Mouse (Mus musculus): ENCODE measurements around the gene Irf3. TPM values are rescaled to one million over a fixed set of nuclear protein-coding genes. Genes with fewer than 3 reads are reported as not detected.
"Not testable (repeated sequence)": the region's sequence is repeated elsewhere in the genome, so short reads cannot be mapped to it uniquely, and the experiment has no call there.

The Irf3 gene
- polyA plus RNA-seq, 1 experiment from 2014 or later, result 75.3 TPM

- Histone ChIP-seq H3K27me3 (ENCODE audit: control insufficient read depth, insufficient read depth, low read length) (no peaks in the 10 kb centered on the region), H3K9ac (ENCODE audit: low read length) (peak within 1 kb of the TSS; percentile 93), H3K27ac (ENCODE audit: low read depth, low read length) (peak within 1 kb of the TSS; percentile 85), H3K4me2 (ENCODE audit: low read depth, low read length, severe bottlenecking) (peak within 1 kb of the TSS; percentile 99), H3K36me3 (ENCODE audit: control insufficient read depth, insufficient read depth, low read length) (peaks cover 15% of the 10 kb centered on the region), H3K9me3 (ENCODE audit: control insufficient read depth, low read length) (no peaks in the 10 kb centered on the region), H3K4me1 (replicated peaks; ENCODE audit: control insufficient read depth, insufficient read depth, low read length) (peaks cover 12% of the 10 kb centered on the region; the same call in 1 of the 2 replicates), H3K4me3 (ENCODE audit: low read depth, low read length) (peak within 1 kb of the TSS; percentile 96)
- peak; percentile 100 for DNase-seq (ENCODE audit: low spot score)
- under 1% methylated on average over 67 of the region's 69 CpGs for WGBS
- peak; percentile 89 for ATAC-seq (replicated peaks; ENCODE audit: low FRiP score)
These were observed 18.6 kb downstream of the Irf3 start, which contains the start of gene Scaf1 for GRCm38 (mm10) chr7:45015957-45016612. TSS of gene Scaf1 (minus strand) at chr7:45016363.

- peak overlapping the region; percentile 96 for H3K4me3 ChIP-seq (ENCODE audit: low read depth, low read length)
- H3K4me1 ChIP-seq (replicated peaks; ENCODE audit: control insufficient read depth, insufficient read depth, low read length), result peaks cover 12% of the 10 kb centered on the region; the same call in 1 of the 2 replicates
- peak overlapping the region; percentile 53 for H3K9ac ChIP-seq (ENCODE audit: low read length)
- peaks cover 12% of the 10 kb centered on the region for H3K36me3 ChIP-seq (ENCODE audit: control insufficient read depth, insufficient read depth, low read length)
- H3K9me3 ChIP-seq (ENCODE audit: control insufficient read depth, low read length), result no peaks in the 10 kb centered on the region
- 1% methylated on average over 4 of the region's 4 CpGs for WGBS
- peak overlapping the region; percentile 85 for H3K27ac ChIP-seq (ENCODE audit: low read depth, low read length)
- ATAC-seq (replicated peaks; ENCODE audit: low FRiP score) (no peak; the same call in 1 of the 2 replicates), DNase-seq (ENCODE audit: low spot score) (no peak)
- H3K27me3 ChIP-seq (ENCODE audit: control insufficient read depth, insufficient read depth, low read length), result no peaks in the 10 kb centered on the region
- peak overlapping the region; percentile 99 for H3K4me2 ChIP-seq (ENCODE audit: low read depth, low read length, severe bottlenecking)
These were observed 19.3 kb downstream of the Irf3 start for GRCm38 (mm10) chr7:45016761-45017160.

- Histone ChIP-seq H3K27me3 (ENCODE audit: control insufficient read depth, insufficient read depth, low read length) (no peaks in the 10 kb centered on the region), H3K9me3 (ENCODE audit: control insufficient read depth, low read length) (no peaks in the 10 kb centered on the region), H3K4me1 (replicated peaks; ENCODE audit: control insufficient read depth, insufficient read depth, low read length) (peaks cover 12% of the 10 kb centered on the region; the same call in 1 of the 2 replicates), H3K4me2 (ENCODE audit: low read depth, low read length, severe bottlenecking) (peak within 1 kb of the TSS; percentile 99), H3K27ac (ENCODE audit: low read depth, low read length) (peak within 1 kb of the TSS; percentile 85), H3K9ac (ENCODE audit: low read length) (peak within 1 kb of the TSS; percentile 69), H3K36me3 (ENCODE audit: control insufficient read depth, insufficient read depth, low read length) (peaks cover 6% of the 10 kb centered on the region; the same call in 1 of the 2 replicates), H3K4me3 (ENCODE audit: low read depth, low read length) (peak within 1 kb of the TSS; percentile 96)
- under 1% methylated on average over 36 of the region's 36 CpGs for WGBS
- ATAC-seq (replicated peaks; ENCODE audit: low FRiP score) (peak; percentile 87), DNase-seq (ENCODE audit: low spot score) (peak; percentile 90)
These were observed 20.0 kb downstream of the Irf3 start, which contains the start of gene Rras for GRCm38 (mm10) chr7:45017242-45018061. TSS of gene Rras (plus strand) at chr7:45017961.

GRCm38 (mm10) chr7:45019031-45019571 lies 21.7 kb downstream of the Irf3 start:
- no peak for ATAC-seq (replicated peaks; ENCODE audit: low FRiP score)
- no peaks in the 10 kb centered on the region for H3K27me3 ChIP-seq (ENCODE audit: control insufficient read depth, insufficient read depth, low read length)
- no peak overlapping the region for H3K4me3 ChIP-seq (ENCODE audit: low read depth, low read length)
- H3K27ac ChIP-seq (ENCODE audit: low read depth, low read length), result no peak overlapping the region
- no peaks in the 10 kb centered on the region for H3K36me3 ChIP-seq (ENCODE audit: control insufficient read depth, insufficient read depth, low read length)
- H3K9ac ChIP-seq (ENCODE audit: low read length), result no peak overlapping the region
- no peak overlapping the region for H3K4me2 ChIP-seq (ENCODE audit: low read depth, low read length, severe bottlenecking)
- peaks cover 12% of the 10 kb centered on the region; the same call in 1 of the 2 replicates for H3K4me1 ChIP-seq (replicated peaks; ENCODE audit: control insufficient read depth, insufficient read depth, low read length)
- H3K9me3 ChIP-seq (ENCODE audit: control insufficient read depth, low read length), result no peaks in the 10 kb centered on the region
- no peak for DNase-seq (ENCODE audit: low spot score)
- 39% methylated on average over 8 of the region's 8 CpGs for WGBS

- Histone ChIP-seq H3K4me2 (ENCODE audit: low read depth, low read length, severe bottlenecking) (no peak overlapping the region), H3K27ac (ENCODE audit: low read depth, low read length) (no peak overlapping the region), H3K4me1 (replicated peaks; ENCODE audit: control insufficient read depth, insufficient read depth, low read length) (peaks cover 8% of the 10 kb centered on the region; the same call in 1 of the 2 replicates), H3K27me3 (ENCODE audit: control insufficient read depth, insufficient read depth, low read length) (no peaks in the 10 kb centered on the region), H3K9me3 (ENCODE audit: control insufficient read depth, low read length) (no peaks in the 10 kb centered on the region), H3K9ac (ENCODE audit: low read length) (no peak overlapping the region), H3K36me3 (ENCODE audit: control insufficient read depth, insufficient read depth, low read length) (no peaks in the 10 kb centered on the region), H3K4me3 (ENCODE audit: low read depth, low read length) (no peak overlapping the region)
- ATAC-seq (replicated peaks; ENCODE audit: low FRiP score) (no peak), DNase-seq (ENCODE audit: low spot score) (no peak)
- WGBS, result 79% methylated on average over 9 of the region's 9 CpGs
These were observed 22.8 kb downstream of the Irf3 start for GRCm38 (mm10) chr7:45020225-45020624.

GRCm38 (mm10) chr7:45023711-45024110 lies 26.3 kb downstream of the Irf3 start:
- ATAC-seq (replicated peaks; ENCODE audit: low FRiP score); DNase-seq (ENCODE audit: low spot score); H3K4me2 ChIP-seq (ENCODE audit: low read depth, low read length, severe bottlenecking); H3K27me3 ChIP-seq (ENCODE audit: control insufficient read depth, insufficient read depth, low read length); H3K27ac ChIP-seq (ENCODE audit: low read depth, low read length); H3K9ac ChIP-seq (ENCODE audit: low read length); H3K9me3 ChIP-seq (ENCODE audit: control insufficient read depth, low read length); H3K4me3 ChIP-seq (ENCODE audit: low read depth, low read length); H3K4me1 ChIP-seq (replicated peaks; ENCODE audit: control insufficient read depth, insufficient read depth, low read length): not testable (repeated sequence)
- WGBS, result 87% methylated on average over 5 of the region's 5 CpGs
- peaks cover 13% of the 10 kb centered on the region for H3K36me3 ChIP-seq (ENCODE audit: control insufficient read depth, insufficient read depth, low read length)

- WGBS, result 89% methylated on average over 15 of the region's 15 CpGs
- no peaks in the 10 kb centered on the region for H3K27me3 ChIP-seq (ENCODE audit: control insufficient read depth, insufficient read depth, low read length)
- no peaks in the 10 kb centered on the region for H3K4me1 ChIP-seq (replicated peaks; ENCODE audit: control insufficient read depth, insufficient read depth, low read length)
- H3K9me3 ChIP-seq (ENCODE audit: control insufficient read depth, low read length), result no peaks in the 10 kb centered on the region
- no peak overlapping the region for H3K4me2 ChIP-seq (ENCODE audit: low read depth, low read length, severe bottlenecking)
- no peak overlapping the region for H3K27ac ChIP-seq (ENCODE audit: low read depth, low read length)
- ATAC-seq (replicated peaks; ENCODE audit: low FRiP score) (no peak), DNase-seq (ENCODE audit: low spot score) (no peak)
- H3K9ac ChIP-seq (ENCODE audit: low read length), result no peak overlapping the region
- peaks cover 17% of the 10 kb centered on the region for H3K36me3 ChIP-seq (ENCODE audit: control insufficient read depth, insufficient read depth, low read length)
- no peak overlapping the region for H3K4me3 ChIP-seq (ENCODE audit: low read depth, low read length)
These were observed 27.1 kb downstream of the Irf3 start for GRCm38 (mm10) chr7:45024281-45025248.

Data from forebrain, embryonic 11.5 days (tissue).